Mouse (Mus musculus): ENCODE results near the gene Tspan8.

Tspan8 gene

DNA sequence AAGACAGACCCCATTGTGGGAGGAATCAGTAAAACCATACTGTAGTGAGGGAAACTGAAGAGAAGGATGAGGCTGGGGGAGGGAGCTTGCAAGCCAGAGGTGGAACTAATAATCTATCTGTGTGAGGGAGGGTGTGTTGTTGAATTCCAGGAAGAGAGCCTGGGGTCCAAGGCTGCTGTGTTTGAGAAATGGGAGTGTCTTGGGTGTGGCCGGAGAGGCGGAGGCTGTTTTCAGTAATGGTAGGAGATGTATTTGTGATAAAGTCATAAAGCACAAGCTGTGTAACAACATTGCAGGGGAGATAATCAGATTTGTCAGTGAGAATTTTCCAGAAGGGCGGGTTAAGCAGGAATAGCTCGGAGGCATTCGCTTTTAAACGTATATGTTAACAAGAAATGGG is 17.4 kb downstream of the Tspan8 start:
- DNase-seq (ENCODE audit: low spot score), result no peak

DNA sequence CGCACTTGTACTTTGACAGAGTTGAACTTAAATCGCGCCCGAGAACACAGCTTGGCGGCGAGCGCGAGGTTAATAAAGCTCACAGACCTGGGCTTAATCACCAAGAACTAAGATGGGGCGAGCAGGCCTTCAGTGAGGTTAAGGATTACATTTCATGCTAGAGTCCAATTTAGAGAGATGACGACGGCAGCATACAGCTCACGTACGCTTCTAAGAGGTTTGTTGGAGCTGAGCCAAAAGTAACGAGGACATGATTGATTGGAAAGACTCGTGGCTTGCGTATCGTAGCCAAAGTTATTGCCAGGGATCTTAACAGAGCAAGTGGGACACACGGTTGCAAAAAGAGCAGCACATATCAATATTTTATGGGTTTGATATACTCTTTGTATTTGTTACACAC is 30.3 kb downstream of the Tspan8 start:
- DNase-seq (ENCODE audit: low spot score), result no peak

DNA sequence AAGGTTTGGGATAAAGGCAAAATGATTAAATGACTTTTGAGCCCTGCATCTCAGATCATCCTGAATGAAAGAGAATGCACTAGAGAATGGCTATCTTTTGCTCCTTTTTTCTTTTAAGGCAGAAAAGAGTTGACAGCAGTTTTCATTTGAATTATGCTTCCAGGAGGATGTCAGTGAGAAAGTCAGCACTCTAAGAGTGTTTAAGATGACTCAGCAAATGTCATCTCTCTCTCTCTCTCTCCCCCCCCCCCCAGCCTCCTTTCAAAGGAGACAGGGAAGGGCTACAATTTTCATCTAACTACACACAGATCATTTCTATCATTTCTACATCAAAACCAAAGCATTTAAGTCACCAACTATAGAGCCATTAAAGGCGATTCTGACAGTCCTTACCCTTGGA is 31.9 kb downstream of the Tspan8 start:
- DNase-seq (ENCODE audit: low spot score), result no peak

DNA sequence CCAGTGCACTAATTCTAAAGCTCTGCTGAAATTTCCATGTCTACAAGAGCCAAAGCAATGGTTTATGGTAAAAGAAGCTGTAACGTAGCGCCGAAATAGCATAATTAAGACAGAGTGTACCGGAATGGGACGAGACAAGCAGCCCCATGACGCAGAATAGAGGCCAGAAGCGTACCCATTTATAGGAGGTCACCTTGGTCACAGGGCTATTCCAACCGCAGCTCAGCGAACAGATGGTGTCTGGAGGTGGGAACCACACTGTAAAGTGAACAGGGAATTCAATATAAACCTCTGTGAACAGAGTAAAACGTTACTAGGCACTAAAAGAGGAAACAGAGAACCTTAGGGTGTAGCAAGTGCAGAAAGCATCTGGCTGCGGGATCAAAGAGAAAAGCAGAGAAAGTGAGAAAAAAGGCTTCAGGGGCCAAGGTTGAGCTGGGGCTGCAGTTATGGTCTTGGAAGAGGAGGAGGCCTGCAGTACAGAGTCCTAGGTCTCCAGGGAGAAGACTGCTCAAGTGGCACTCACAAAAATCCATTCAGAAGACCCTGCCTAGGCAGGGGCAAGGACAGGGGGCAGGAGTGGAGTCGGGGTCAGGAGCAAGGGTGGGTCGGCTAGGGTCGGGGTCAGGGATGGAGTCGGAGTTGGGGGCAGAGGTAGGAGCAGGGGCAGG is 43.7 kb downstream of the Tspan8 start:
- DNase-seq (ENCODE audit: low spot score), result no peak

DNA sequence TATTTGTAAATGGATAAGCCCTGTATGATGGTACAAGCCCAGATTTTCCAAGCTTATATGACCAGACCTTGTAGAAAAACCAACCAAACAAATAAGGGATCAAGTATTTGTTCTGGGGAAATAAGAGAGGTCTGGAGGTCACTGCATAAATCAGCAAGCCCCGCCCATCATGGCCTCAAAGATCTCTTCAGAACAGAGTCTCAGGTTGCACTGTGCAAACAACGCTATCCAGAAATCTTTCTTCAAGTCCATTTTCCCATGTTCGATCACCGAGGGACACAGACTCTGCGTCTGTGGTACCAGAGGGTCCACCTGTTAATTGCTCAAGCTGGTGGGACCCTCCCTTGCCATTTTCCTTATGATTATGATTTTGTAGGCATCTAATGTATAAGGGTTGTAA is 45.3 kb downstream of the Tspan8 start:
- no peak for DNase-seq (ENCODE audit: low spot score)

DNA sequence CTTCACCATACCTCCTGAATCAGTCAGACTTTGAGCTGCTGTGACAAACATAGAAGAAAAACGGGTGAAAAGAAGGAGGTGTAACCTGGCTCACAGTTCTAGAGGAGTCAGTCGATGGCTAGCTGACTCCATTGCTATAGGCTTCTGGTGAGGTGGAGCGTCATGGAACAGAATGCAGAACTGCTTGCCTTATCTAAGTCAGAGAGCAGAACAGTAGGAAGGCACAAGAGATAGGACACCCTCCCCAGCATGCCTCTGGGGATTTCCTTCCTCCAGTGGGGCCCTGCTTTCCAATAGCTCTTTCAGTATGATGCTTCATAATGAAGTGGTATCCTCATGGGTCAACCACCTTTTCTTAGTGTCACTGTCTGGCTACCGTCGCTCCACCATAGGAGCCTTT is 66.1 kb downstream of the Tspan8 start:
- no peak for DNase-seq (ENCODE audit: low spot score)

DNA sequence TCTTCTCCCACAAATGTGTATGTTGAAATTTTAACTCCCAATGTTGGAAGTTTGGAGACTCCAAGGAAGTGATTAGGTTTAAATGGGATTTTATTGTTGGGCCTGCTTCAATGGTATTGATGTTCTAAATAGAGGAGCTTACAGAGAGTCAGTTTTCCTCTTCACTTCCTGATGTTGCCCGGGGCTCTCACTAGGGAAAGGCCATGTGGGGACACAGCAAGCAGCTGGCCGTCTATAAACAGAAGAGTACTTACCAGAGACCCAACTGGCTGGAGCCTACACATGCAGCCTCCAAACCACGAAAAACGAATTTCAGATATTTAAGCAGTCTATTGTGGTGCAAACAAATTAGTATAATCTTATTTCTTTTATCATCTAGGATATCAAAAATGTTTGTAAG is 75.3 kb downstream of the Tspan8 start:
- DNase-seq (ENCODE audit: low spot score), result no peak

DNA sequence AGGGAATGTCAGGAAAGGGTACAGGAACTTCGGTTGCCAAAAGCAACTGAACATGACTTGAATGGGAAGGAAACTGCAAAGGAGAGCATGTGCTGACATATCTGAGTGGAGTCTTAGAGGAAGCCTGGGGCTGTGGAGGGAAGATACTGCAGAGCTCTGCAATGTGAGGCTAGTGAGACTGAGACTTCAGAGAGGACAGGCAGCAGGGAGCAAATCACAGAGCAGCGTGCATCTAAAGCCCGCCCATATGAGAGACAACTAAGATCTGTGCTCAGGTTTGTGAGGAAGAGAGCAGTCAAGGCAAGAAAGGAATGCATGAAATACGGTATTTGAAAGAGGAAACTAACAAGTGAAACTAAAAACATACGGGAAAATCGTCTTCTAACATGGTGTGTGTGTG is 76.3 kb downstream of the Tspan8 start:
- no peak for DNase-seq (ENCODE audit: low spot score)

DNA sequence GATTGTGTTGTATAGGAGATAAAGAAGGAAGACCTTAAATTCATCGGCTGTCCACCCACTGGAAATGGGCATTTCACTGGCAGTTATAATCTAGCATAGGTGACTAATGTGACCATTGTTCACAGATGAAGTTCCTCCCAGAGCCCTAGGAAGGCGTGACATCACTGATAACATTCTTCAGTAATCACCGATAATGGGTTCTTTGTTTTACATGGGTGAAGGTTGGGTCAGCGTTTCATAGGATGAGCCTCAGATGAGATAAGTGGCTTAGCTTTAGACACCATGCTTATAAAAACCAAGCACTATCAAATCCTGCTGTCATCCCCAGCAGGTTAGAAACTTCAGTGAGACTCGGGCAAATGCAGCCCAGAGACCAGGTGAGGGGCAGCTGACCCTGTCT is 77.4 kb downstream of the Tspan8 start:
- DNase-seq (ENCODE audit: low spot score), result no peak

DNA sequence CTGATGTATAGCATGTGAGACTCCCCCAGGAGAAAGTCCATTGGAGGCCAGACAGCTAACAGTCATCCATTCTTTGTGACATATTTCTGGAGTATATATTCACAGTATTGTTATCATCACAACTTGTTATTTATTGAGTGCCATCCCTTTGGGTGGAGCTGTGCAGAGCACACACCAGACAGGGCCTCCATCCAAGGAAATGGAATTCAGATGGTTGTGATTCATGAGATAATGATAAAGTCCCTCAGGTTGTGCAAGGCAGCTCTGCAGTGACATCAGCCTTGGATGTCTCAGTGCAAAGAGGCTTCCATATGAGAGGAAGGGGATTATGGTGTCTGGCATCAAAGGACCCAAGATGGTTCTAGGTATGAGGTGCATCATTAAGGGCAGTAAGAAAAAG is 80.1 kb downstream of the Tspan8 start:
- DNase-seq (ENCODE audit: low spot score), result no peak

DNA sequence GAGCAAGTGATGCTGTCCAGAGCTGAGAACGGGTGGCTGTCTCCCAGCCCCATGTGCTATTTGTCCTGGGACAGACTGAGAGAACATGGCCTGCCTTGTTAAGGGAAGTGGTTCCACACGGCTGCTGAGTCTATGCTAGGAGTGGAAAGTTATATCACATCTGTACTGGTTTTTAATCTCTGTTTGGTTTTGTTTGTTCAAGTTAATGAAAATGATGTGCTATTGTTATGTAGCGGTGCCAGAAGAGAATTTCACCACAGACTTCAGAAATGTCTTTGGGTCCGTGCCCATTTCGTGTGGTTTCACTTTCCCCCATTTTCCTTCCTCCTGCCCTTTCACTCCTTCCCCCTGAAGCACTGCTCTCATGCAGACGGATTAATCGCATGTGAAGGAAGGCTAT is 80.6 kb downstream of the Tspan8 start:
- no peak for DNase-seq (ENCODE audit: low spot score)
